Mouse (Mus musculus): ENCODE data around the gene Ddx6. TPM values are rescaled to one million over a fixed set of nuclear protein-coding genes. Genes with fewer than 3 reads are reported as not detected.
A peak's percentile ranks its signal among the peaks of the same experiment; 100 is the strongest.

The Ddx6 gene
- polyA plus RNA-seq, 1 experiment from 2014 or later = 15.2 TPM

GRCm38 (mm10) chr9:44590969-44591368, 13.7 kb upstream of the Ddx6 start:
- no peak for ATAC-seq (ENCODE audit: low read depth)
- H3K36me3 ChIP-seq (ENCODE audit: control insufficient read depth, insufficient read depth, low read length) = no peaks in the 10 kb centered on the region
- no peak overlapping the region for H3K4me3 ChIP-seq (ENCODE audit: low read length)
- H3K27ac ChIP-seq (ENCODE audit: low read length) = no peak overlapping the region
- H3K27me3 ChIP-seq (ENCODE audit: control insufficient read depth, insufficient read depth, low read depth, low read length) = no peaks in the 10 kb centered on the region
- 18% methylated on average over 2 of the region's 2 CpGs for WGBS
- no peaks in the 10 kb centered on the region for H3K9me3 ChIP-seq (ENCODE audit: control insufficient read depth, low read length)
- no peak overlapping the region for H3K9ac ChIP-seq (ENCODE audit: low read length)
- H3K4me1 ChIP-seq (replicated peaks; ENCODE audit: control insufficient read depth, insufficient read depth, low read length) = no peaks in the 10 kb centered on the region
- H3K4me2 ChIP-seq (ENCODE audit: low read depth, low read length) = no peak overlapping the region

DNA sequence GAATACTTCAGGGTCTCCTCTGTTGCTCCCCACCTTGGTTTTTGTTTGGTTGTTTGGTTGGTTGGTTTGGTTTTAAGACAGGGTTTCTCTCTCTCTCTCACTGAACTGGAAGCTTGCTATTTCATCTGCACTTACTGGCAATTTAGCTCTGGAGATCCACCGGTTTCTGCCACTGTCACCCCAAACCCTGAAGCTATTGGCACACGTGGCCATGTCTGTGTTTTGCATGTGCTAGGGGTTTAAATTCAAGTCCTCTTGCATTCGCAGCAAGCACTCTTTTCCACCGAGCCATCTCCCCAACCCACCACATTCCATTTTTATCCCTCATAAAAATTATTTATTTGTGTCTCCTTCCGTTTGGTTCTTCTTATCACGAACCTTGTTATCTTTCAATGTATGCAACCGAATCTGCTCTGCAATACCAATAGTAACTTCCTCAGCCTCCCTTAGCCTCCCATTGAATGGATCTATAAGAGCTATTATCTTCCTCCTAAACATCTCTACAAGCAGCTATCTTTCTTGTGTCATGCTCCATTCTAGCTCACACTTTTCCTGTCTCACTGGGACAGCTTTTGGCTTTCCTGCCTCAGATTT, 13.0 kb upstream of the Ddx6 start:
- H3K4me2 ChIP-seq (ENCODE audit: low read depth, low read length) = no peak overlapping the region
- 49% methylated on average over 7 of the region's 7 CpGs for WGBS
- H3K4me3 ChIP-seq (ENCODE audit: low read length) = no peak overlapping the region
- no peak overlapping the region for H3K27ac ChIP-seq (ENCODE audit: low read length)
- ATAC-seq (ENCODE audit: low read depth) = no peak
- no peak overlapping the region for H3K9ac ChIP-seq (ENCODE audit: low read length)
- no peaks in the 10 kb centered on the region for H3K27me3 ChIP-seq (ENCODE audit: control insufficient read depth, insufficient read depth, low read depth, low read length)
- no peaks in the 10 kb centered on the region for H3K36me3 ChIP-seq (ENCODE audit: control insufficient read depth, insufficient read depth, low read length)
- H3K4me1 ChIP-seq (replicated peaks; ENCODE audit: control insufficient read depth, insufficient read depth, low read length) = no peaks in the 10 kb centered on the region
- no peaks in the 10 kb centered on the region for H3K9me3 ChIP-seq (ENCODE audit: control insufficient read depth, low read length)

DNA sequence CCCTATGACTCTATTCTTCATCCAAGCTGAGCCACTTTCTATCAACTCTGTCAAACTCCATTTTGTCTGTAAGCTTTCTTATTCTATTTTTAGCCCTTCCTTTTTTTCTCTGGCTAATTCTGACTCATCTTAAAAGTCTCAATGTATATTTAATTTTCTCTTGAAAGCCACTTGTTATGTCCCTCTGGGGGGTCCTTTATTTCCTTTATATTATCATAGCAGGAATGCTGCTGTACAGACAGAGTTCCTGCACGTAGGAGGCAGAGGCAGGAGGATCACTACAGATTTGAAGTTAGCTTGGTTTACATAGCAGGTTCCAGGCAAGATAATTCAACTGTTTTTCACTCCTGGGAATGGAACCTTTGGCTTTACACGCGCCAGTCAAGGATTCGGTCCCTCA, 11.5 kb upstream of the Ddx6 start:
- WGBS = 78% methylated on average over 4 of the region's 4 CpGs
- Histone ChIP-seq H3K27ac (ENCODE audit: low read length) (no peak overlapping the region), H3K9ac (ENCODE audit: low read length) (no peak overlapping the region), H3K4me1 (replicated peaks; ENCODE audit: control insufficient read depth, insufficient read depth, low read length) (no peaks in the 10 kb centered on the region), H3K4me3 (ENCODE audit: low read length) (no peak overlapping the region), H3K4me2 (ENCODE audit: low read depth, low read length) (no peak overlapping the region), H3K9me3 (ENCODE audit: control insufficient read depth, low read length) (no peaks in the 10 kb centered on the region), H3K27me3 (ENCODE audit: control insufficient read depth, insufficient read depth, low read depth, low read length) (no peaks in the 10 kb centered on the region), H3K36me3 (ENCODE audit: control insufficient read depth, insufficient read depth, low read length) (no peaks in the 10 kb centered on the region)
- ATAC-seq (ENCODE audit: low read depth) = no peak

GRCm38 (mm10) chr9:44593886-44594285, 10.8 kb upstream of the Ddx6 start:
- ATAC-seq (ENCODE audit: low read depth) = no peak
- Histone ChIP-seq H3K9me3 (ENCODE audit: control insufficient read depth, low read length) (no peaks in the 10 kb centered on the region), H3K4me2 (ENCODE audit: low read depth, low read length) (no peak overlapping the region), H3K27me3 (ENCODE audit: control insufficient read depth, insufficient read depth, low read depth, low read length) (no peaks in the 10 kb centered on the region), H3K4me1 (replicated peaks; ENCODE audit: control insufficient read depth, insufficient read depth, low read length) (peaks cover 5% of the 10 kb centered on the region; the same call in 1 of the 2 replicates), H3K9ac (ENCODE audit: low read length) (no peak overlapping the region), H3K27ac (ENCODE audit: low read length) (no peak overlapping the region), H3K4me3 (ENCODE audit: low read length) (no peak overlapping the region), H3K36me3 (ENCODE audit: control insufficient read depth, insufficient read depth, low read length) (no peaks in the 10 kb centered on the region)
- 62% methylated on average over 4 of the region's 4 CpGs for WGBS

DNA sequence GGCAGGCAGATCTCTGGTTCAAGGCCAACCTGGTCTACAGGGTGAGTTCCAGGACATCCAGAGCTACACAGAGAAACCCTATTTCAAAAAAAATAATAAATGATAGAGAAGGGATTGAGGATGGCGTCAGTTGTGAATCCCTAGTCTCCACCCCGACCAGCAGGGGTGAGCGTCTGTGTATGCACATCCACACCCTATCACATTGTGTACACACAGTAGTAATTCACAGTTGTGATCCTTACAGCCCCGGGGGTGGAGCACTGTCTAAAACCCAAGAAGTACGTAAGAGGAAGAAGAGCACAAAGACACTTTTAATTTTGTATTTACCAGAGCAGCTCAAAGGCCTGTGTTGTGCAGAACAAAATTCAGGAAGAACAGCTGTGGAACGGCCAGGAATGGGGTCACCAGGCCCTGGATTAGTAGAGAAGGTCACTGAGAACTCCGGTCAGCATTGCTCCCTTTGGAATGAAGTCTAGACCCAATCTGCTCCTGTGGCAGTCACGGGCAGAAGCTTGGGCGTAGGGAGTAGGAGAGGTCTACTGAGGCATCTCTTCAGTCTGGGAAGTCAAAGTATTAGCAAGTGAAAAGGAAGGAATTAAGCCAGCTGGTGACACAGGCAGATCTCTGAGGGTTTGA, 9.7 kb upstream of the Ddx6 start:
- Histone ChIP-seq H3K27ac (ENCODE audit: low read length) (no peak overlapping the region), H3K4me3 (ENCODE audit: low read length) (no peak overlapping the region), H3K27me3 (ENCODE audit: control insufficient read depth, insufficient read depth, low read depth, low read length) (no peaks in the 10 kb centered on the region), H3K9ac (ENCODE audit: low read length) (no peak overlapping the region), H3K4me1 (replicated peaks; ENCODE audit: control insufficient read depth, insufficient read depth, low read length) (peaks cover 13% of the 10 kb centered on the region), H3K4me2 (ENCODE audit: low read depth, low read length) (no peak overlapping the region), H3K9me3 (ENCODE audit: control insufficient read depth, low read length) (no peaks in the 10 kb centered on the region), H3K36me3 (ENCODE audit: control insufficient read depth, insufficient read depth, low read length) (no peaks in the 10 kb centered on the region)
- WGBS = 77% methylated on average over 9 of the region's 9 CpGs
- no peak for ATAC-seq (ENCODE audit: low read depth)

- Histone ChIP-seq H3K36me3 (ENCODE audit: control insufficient read depth, insufficient read depth, low read length) (no peaks in the 10 kb centered on the region), H3K4me2 (ENCODE audit: low read depth, low read length) (no peak overlapping the region), H3K27me3 (ENCODE audit: control insufficient read depth, insufficient read depth, low read depth, low read length) (no peaks in the 10 kb centered on the region), H3K9me3 (ENCODE audit: control insufficient read depth, low read length) (no peaks in the 10 kb centered on the region), H3K27ac (ENCODE audit: low read length) (no peak overlapping the region), H3K4me1 (replicated peaks; ENCODE audit: control insufficient read depth, insufficient read depth, low read length) (peaks cover 14% of the 10 kb centered on the region), H3K4me3 (ENCODE audit: low read length) (no peak overlapping the region), H3K9ac (ENCODE audit: low read length) (no peak overlapping the region)
- 79% methylated on average over 1 of the region's 1 CpGs for WGBS
- ATAC-seq (ENCODE audit: low read depth) = no peak
These were observed 9.2 kb upstream of the Ddx6 start for GRCm38 (mm10) chr9:44595537-44595930.

DNA sequence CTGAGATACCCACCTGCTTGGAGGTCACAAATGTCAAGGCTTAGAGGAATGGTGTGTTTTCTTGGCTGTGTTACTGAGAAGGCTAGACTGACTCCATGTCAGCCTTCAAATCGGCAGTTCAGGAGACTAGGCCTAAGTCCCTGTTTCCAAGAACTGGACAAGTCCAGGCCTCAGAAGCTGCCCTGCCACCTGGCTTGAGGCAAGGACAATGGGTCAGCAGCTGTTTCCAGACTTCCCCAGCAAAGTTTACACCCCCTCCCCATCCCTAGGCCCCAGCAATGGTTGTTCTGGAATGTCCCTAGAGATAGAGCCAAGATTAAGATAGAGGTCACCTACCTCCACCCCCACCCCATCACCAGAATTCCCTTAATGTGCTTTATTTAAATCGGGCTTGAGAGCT, 7.0 kb upstream of the Ddx6 start:
- 82% methylated on average over 2 of the region's 2 CpGs for WGBS

GRCm38 (mm10) chr9:44598899-44599495, 5.7 kb upstream of the Ddx6 start:
- H3K4me1 ChIP-seq (replicated peaks; ENCODE audit: control insufficient read depth, insufficient read depth, low read length) = peaks cover 21% of the 10 kb centered on the region
- H3K9me3 ChIP-seq (ENCODE audit: control insufficient read depth, low read length) = no peaks in the 10 kb centered on the region
- ATAC-seq (ENCODE audit: low read depth) = peak; percentile 37; the same call in 1 of the 2 replicates
- peak overlapping the region; percentile 45 for H3K4me2 ChIP-seq (ENCODE audit: low read depth, low read length)
- H3K9ac ChIP-seq (ENCODE audit: low read length) = no peak overlapping the region
- H3K27me3 ChIP-seq (ENCODE audit: control insufficient read depth, insufficient read depth, low read depth, low read length) = no peaks in the 10 kb centered on the region
- peak overlapping the region; percentile 20; the same call in 1 of the 2 replicates for H3K4me3 ChIP-seq (ENCODE audit: low read length)
- no peaks in the 10 kb centered on the region for H3K36me3 ChIP-seq (ENCODE audit: control insufficient read depth, insufficient read depth, low read length)
- H3K27ac ChIP-seq (ENCODE audit: low read length) = no peak overlapping the region
- 7% methylated on average over 18 of the region's 18 CpGs for WGBS

More for the DNA sequence above, 7.0 kb upstream of the Ddx6 start:
- no peaks in the 10 kb centered on the region for H3K9me3 ChIP-seq (ENCODE audit: control insufficient read depth, low read length)
- H3K4me3 ChIP-seq (ENCODE audit: low read length) = no peak overlapping the region
- H3K27ac ChIP-seq (ENCODE audit: low read length) = no peak overlapping the region
- no peak for ATAC-seq (ENCODE audit: low read depth)
- H3K4me2 ChIP-seq (ENCODE audit: low read depth, low read length) = no peak overlapping the region
- H3K9ac ChIP-seq (ENCODE audit: low read length) = no peak overlapping the region
- no peaks in the 10 kb centered on the region for H3K27me3 ChIP-seq (ENCODE audit: control insufficient read depth, insufficient read depth, low read depth, low read length)
- H3K36me3 ChIP-seq (ENCODE audit: control insufficient read depth, insufficient read depth, low read length) = no peaks in the 10 kb centered on the region
- peaks cover 15% of the 10 kb centered on the region for H3K4me1 ChIP-seq (replicated peaks; ENCODE audit: control insufficient read depth, insufficient read depth, low read length)

DNA sequence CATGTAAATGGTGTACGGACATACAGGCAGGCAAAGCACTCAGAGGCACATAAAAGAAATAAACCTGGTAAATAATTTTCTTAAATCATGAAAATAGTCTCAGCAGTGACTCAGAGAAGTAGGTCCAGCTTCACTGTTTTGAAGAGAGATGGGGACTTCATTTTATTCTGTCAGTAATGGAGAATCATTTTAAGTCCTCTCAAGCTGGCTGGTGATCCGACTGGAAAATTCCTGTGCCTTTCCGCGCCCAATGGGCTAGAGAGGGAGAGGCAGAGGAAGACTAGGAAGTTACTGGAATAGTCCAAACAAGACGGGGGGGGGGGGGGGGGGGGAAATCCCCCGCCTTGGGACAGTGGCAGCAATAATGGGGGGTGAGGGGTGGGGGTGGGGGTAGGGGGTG, 5.1 kb upstream of the Ddx6 start:
- WGBS = 30% methylated on average over 4 of the region's 6 CpGs
- no peak overlapping the region for H3K9ac ChIP-seq (ENCODE audit: low read length)
- no peak overlapping the region for H3K27ac ChIP-seq (ENCODE audit: low read length)
- no peaks in the 10 kb centered on the region for H3K9me3 ChIP-seq (ENCODE audit: control insufficient read depth, low read length)
- H3K4me2 ChIP-seq (ENCODE audit: low read depth, low read length) = peak overlapping the region; percentile 13; the same call in 1 of the 2 replicates
- peaks cover 21% of the 10 kb centered on the region for H3K4me1 ChIP-seq (replicated peaks; ENCODE audit: control insufficient read depth, insufficient read depth, low read length)
- no peaks in the 10 kb centered on the region for H3K27me3 ChIP-seq (ENCODE audit: control insufficient read depth, insufficient read depth, low read depth, low read length)
- no peak for ATAC-seq (ENCODE audit: low read depth)
- H3K4me3 ChIP-seq (ENCODE audit: low read length) = no peak overlapping the region
- no peaks in the 10 kb centered on the region for H3K36me3 ChIP-seq (ENCODE audit: control insufficient read depth, insufficient read depth, low read length)
